Mouse (Mus musculus): ENCODE results near the gene Pmis2.

DNA sequence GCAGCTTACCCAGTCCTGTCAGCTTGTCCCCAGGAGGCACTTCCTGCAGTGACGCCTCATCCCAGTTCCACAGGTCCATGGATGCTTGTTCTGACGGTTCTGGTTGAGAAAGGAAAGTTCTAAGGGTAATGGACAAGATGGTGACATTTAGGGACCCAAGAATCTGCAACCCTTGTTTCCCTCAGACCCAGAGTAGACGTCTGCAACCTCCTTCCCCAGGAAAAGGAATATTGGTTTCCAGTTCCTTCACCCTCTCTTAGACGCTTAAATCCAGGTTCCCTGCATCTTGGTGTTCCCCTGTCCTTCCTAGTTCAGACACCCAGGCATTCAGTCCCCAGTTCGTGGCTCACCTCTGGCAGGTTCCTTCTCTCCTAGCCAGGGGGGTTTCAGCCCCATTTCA is 35.7 kb downstream of the Pmis2 start, which contains the start of gene Etv2:
- TF ChIP-seq CTCF (IDR thresholded peaks at IDR 0.05; ENCODE audit: borderline replicate concordance, insufficient read depth, low read length) = no peak
- TF ChIP-seq POLR2A (IDR thresholded peaks at IDR 0.05; ENCODE audit: low read depth, low read length) = no peak
